Mouse (Mus musculus) testis, adult 2 months (tissue): Measurements from ENCODE around the gene Bdkrb1. TPM values are rescaled to one million over a fixed set of nuclear protein-coding genes. Genes with fewer than 3 reads are reported as not detected.

ENCODE experiments used
- H3K27ac ChIP-seq: fragments of 200-500 bp; 2 replicates; pipeline ENCODE4 v1.5.1; 2012; ENCODE audit warnings: low read depth, low read length; ENCODE audit not compliant: control insufficient read depth, insufficient read depth
- H3K27me3 ChIP-seq: fragments of 200-500 bp; 2 replicates; pipeline ENCODE4 v1.6.1; 2012; ENCODE audit warnings: mild to moderate bottlenecking, low read length, moderate library complexity; ENCODE audit not compliant: control insufficient read depth, insufficient read depth
- H3K36me3 ChIP-seq: fragments of 200-500 bp; 2 replicates; pipeline ENCODE4 v1.6.1; 2012; ENCODE audit warnings: mild to moderate bottlenecking, low read length; ENCODE audit not compliant: control insufficient read depth, insufficient read depth
- H3K4me1 ChIP-seq: fragments of 200-500 bp; 2 replicates; pipeline ENCODE4 v1.6.1; 2012; ENCODE audit warnings: low read length; ENCODE audit not compliant: control insufficient read depth, insufficient read depth
- H3K4me3 ChIP-seq: fragments of 200-500 bp; 2 replicates; pipeline ENCODE4 v1.5.1; 2012; ENCODE audit warnings: low read depth, mild to moderate bottlenecking, low read length, moderate library complexity, mixed read lengths; ENCODE audit not compliant: control insufficient read depth
- CTCF ChIP-seq: fragments of 200-500 bp; IDR thresholded peaks from 2 replicates; pipeline ENCODE4 v1.5.1; 2012; ENCODE audit warnings: low read depth, mild to moderate bottlenecking, inconsistent platforms, low read length, moderate library complexity; ENCODE audit not compliant: control insufficient read depth, insufficient read depth, insufficient replicate concordance
- POLR2A ChIP-seq: fragments of 200-500 bp; IDR thresholded peaks from 2 replicates; pipeline ENCODE4 v1.6.1; 2012; ENCODE audit warnings: low read depth, mild to moderate bottlenecking, inconsistent platforms, low read length, moderate library complexity; ENCODE audit not compliant: control insufficient read depth
- polyA plus RNA-seq: library from polyadenylated mRNA; depleted of rRNA; stranded (reverse); fragments of >200 nt; gene quantifications from 2 replicates; pipeline ENCODE4 v1.2.3, GENCODE M21; 2012

Bdkrb1 gene
- polyA plus RNA-seq, 1 experiment, result 0.88 TPM

GRCm38 (mm10) chr12:105582486-105582885, 20.4 kb upstream of the Bdkrb1 start:
- Histone ChIP-seq H3K4me3 (no peak overlapping the region), H3K36me3 (no peaks in the 10 kb centered on the region), H3K4me1 (peaks cover 15% of the 10 kb centered on the region), H3K27me3 (no peaks in the 10 kb centered on the region), H3K27ac (no peak overlapping the region)
- no peak for TF ChIP-seq POLR2A
- no peak for TF ChIP-seq CTCF

GRCm38 (mm10) chr12:105583484-105583883, 19.4 kb upstream of the Bdkrb1 start:
- Histone ChIP-seq H3K4me1 (peaks cover 15% of the 10 kb centered on the region), H3K27me3 (no peaks in the 10 kb centered on the region), H3K4me3 (no peak overlapping the region), H3K36me3 (no peaks in the 10 kb centered on the region), H3K27ac (no peak overlapping the region)
- TF ChIP-seq POLR2A (no peak), CTCF (no peak)

- H3K4me3 ChIP-seq, result no peak overlapping the region
- H3K36me3 ChIP-seq, result no peaks in the 10 kb centered on the region
- H3K27me3 ChIP-seq, result no peaks in the 10 kb centered on the region
- peaks cover 15% of the 10 kb centered on the region for H3K4me1 ChIP-seq
- H3K27ac ChIP-seq, result no peak overlapping the region
- TF ChIP-seq CTCF, result peak; percentile 96
- TF ChIP-seq POLR2A, result no peak
Measured at GRCm38 (mm10) chr12:105584851-105585250, 18.0 kb upstream of the Bdkrb1 start.

- Histone ChIP-seq H3K27me3 (no peaks in the 10 kb centered on the region), H3K27ac (no peak overlapping the region), H3K4me1 (peaks cover 24% of the 10 kb centered on the region), H3K36me3 (no peaks in the 10 kb centered on the region), H3K4me3 (no peak overlapping the region)
- TF ChIP-seq POLR2A, result no peak
- no peak for TF ChIP-seq CTCF
Measured at GRCm38 (mm10) chr12:105587526-105587925, 15.4 kb upstream of the Bdkrb1 start.

- TF ChIP-seq POLR2A, result no peak
- TF ChIP-seq CTCF, result no peak
Measured at GRCm38 (mm10) chr12:105590786-105591185, 12.1 kb upstream of the Bdkrb1 start.

GRCm38 (mm10) chr12:105592361-105592761, 10.5 kb upstream of the Bdkrb1 start:
- peak overlapping the region; percentile 51 for H3K4me3 ChIP-seq
- peaks cover 9% of the 10 kb centered on the region for H3K4me1 ChIP-seq
- no peak overlapping the region for H3K27ac ChIP-seq
- H3K27me3 ChIP-seq, result no peaks in the 10 kb centered on the region
- TF ChIP-seq POLR2A, result peak; percentile 54; the same call in 1 of the 2 replicates
- no peak for TF ChIP-seq CTCF
- no peaks in the 10 kb centered on the region for H3K36me3 ChIP-seq

More at GRCm38 (mm10) chr12:105590786-105591185, 12.1 kb upstream of the Bdkrb1 start:
- Histone ChIP-seq H3K4me1 (peaks cover 9% of the 10 kb centered on the region), H3K27ac (no peak overlapping the region), H3K36me3 (no peaks in the 10 kb centered on the region), H3K4me3 (no peak overlapping the region), H3K27me3 (no peaks in the 10 kb centered on the region)

GRCm38 (mm10) chr12:105593471-105593870, 9.4 kb upstream of the Bdkrb1 start:
- TF ChIP-seq CTCF (no peak), POLR2A (no peak)
- no peaks in the 10 kb centered on the region for H3K27me3 ChIP-seq
- H3K27ac ChIP-seq, result no peak overlapping the region
- no peaks in the 10 kb centered on the region for H3K36me3 ChIP-seq
- peaks cover 9% of the 10 kb centered on the region for H3K4me1 ChIP-seq
- H3K4me3 ChIP-seq, result no peak overlapping the region

DNA sequence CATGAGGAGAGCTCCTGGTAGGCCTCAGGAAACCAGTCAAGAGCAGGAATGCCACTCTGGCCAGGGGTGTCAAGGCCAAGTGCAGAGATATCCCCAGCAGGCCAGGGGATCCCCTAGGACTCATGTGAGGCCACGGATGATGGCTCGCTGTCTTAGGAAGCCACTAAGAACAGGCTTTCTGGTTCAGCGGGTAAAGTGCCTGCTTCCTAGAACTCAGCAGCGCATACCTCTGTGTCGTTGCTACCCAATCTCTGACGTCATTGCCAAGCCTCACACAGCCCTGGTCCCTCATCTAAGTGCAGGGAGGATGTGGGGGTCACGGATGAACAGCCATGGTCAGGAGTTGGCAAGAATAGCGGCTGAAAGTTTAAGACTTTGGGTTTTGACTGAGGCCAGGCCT, 5.8 kb upstream of the Bdkrb1 start:
- H3K27ac ChIP-seq, result no peak overlapping the region

More for the DNA sequence above, 5.8 kb upstream of the Bdkrb1 start:
- Histone ChIP-seq H3K27me3 (no peaks in the 10 kb centered on the region), H3K4me3 (no peak overlapping the region), H3K36me3 (no peaks in the 10 kb centered on the region), H3K4me1 (no peaks in the 10 kb centered on the region; the same call in 1 of the 2 replicates)
- TF ChIP-seq CTCF (no peak), POLR2A (no peak)
